Mouse (Mus musculus) spleen, postnatal 0 days (tissue): ENCODE measurements around the gene Mapk9. TPM values are rescaled to one million over a fixed set of nuclear protein-coding genes. Genes with fewer than 3 reads are reported as not detected.

Experiments
- polyA plus RNA-seq: library from polyadenylated mRNA; unstranded; fragments of >200 nt; fragmentation: Nextera tagmentation; extraction: Ambion mirVana; gene quantifications from 2 replicates; pipeline ENCODE4 v1.2.1, GENCODE M21; 2015

Mapk9 gene
- 24.1 and 26.0 TPM in 2 replicates for polyA plus RNA-seq

GRCm38 (mm10) chr11:49846401-49847070 lies at the start of gene Mapk9:
TSS of gene Mapk9 (plus strand) at chr11:49846751.

GRCm38 (mm10) chr11:49901659-49902458 lies 55.3 kb downstream of the Mapk9 start, which contains the start of gene Rasgef1c:
TSS of gene Rasgef1c (plus strand) at chr11:49901835.

Other genes with a start within 250 kb of the Mapk9 start
- gene Flt4, start 237.5 kb upstream of the Mapk9 start, polyA plus RNA-seq, result 3.2 and 4.3 TPM in 2 replicates
- 0.28 TPM in 1 of 2 replicates, not detected in the other for gene Scgb3a1, start 183.1 kb upstream of the Mapk9 start, polyA plus RNA-seq
- gene Cnot6, start 134.0 kb upstream of the Mapk9 start, polyA plus RNA-seq, result 35.8 and 36.3 TPM in 2 replicates
- 1.3 and 1.5 TPM in 2 replicates for gene Gfpt2, start 52.6 kb upstream of the Mapk9 start, polyA plus RNA-seq
- 0.22 and 0.45 TPM in 2 replicates for gene Rasgef1c, start 55.1 kb downstream of the Mapk9 start, polyA plus RNA-seq
- 60.5 and 79.4 TPM in 2 replicates for gene Rnf130, start 178.6 kb downstream of the Mapk9 start, polyA plus RNA-seq